Mouse (Mus musculus) stomach, embryonic 16.5 days (tissue): Measurements from ENCODE around the gene Ccdc91. TPM values are rescaled to one million over a fixed set of nuclear protein-coding genes. Genes with fewer than 3 reads are reported as not detected.

Experiments
- ATAC-seq: fragments of 200-750 bp; cut with Nextera tagmentation; 2 replicates; pipeline ENCODE4 v1.8.0; 2017; ENCODE audit warnings: moderate number of reproducible peaks, moderate TSS enrichment; ENCODE audit not compliant: insufficient read depth, low FRiP score
- H3K27ac ChIP-seq: fragments of 300-500 bp; sonication (generic); 2 replicates; pipeline ENCODE4 v1.5.1; 2014; ENCODE audit warnings: low read length
- H3K27me3 ChIP-seq: fragments of 300-500 bp; sonication (generic); 2 replicates; pipeline ENCODE4 v1.6.1; 2014; ENCODE audit warnings: low read length, control low read depth, mixed read lengths; ENCODE audit not compliant: control insufficient read depth, insufficient read depth
- H3K36me3 ChIP-seq: fragments of 300-500 bp; sonication (generic); 2 replicates; pipeline ENCODE4 v1.6.1; 2014; ENCODE audit warnings: low read length; ENCODE audit not compliant: control insufficient read depth, insufficient read depth
- H3K4me1 ChIP-seq: fragments of 300-500 bp; sonication (generic); 2 replicates; pipeline ENCODE4 v1.6.1; 2014; ENCODE audit warnings: low read length, control low read depth, mixed read lengths; ENCODE audit not compliant: control insufficient read depth, insufficient read depth
- H3K4me2 ChIP-seq: fragments of 300-500 bp; sonication (generic); 2 replicates; pipeline ENCODE4 v1.6.1; 2014; ENCODE audit warnings: low read depth, low read length, mixed read lengths
- H3K4me3 ChIP-seq: fragments of 300-500 bp; sonication (generic); replicated peaks from 2 replicates; pipeline ENCODE4 v1.5.1; 2014; ENCODE audit warnings: mild to moderate bottlenecking, low read length
- H3K9ac ChIP-seq: fragments of 300-500 bp; sonication (generic); 2 replicates; pipeline ENCODE4 v1.6.1; 2014; ENCODE audit warnings: low read length
- H3K9me3 ChIP-seq: fragments of 300-500 bp; sonication (generic); replicated peaks from 2 replicates; pipeline ENCODE4 v1.6.1; 2016; ENCODE audit warnings: low read length, control low read depth; ENCODE audit not compliant: control insufficient read depth
- WGBS: fragments of 180-500 bp; shearing (Covaris S2); extraction: QIAGEN DNeasy Blood & Tissue Kit; methylation state at CpG from one replicate; pipeline ENCODE4 v1.1.7; 2014; 5-methylcytosine and 5-hydroxymethylcytosine counted together
- polyA plus RNA-seq: library from polyadenylated mRNA; unstranded; fragments of >200 nt; fragmentation: Nextera tagmentation; extraction: Ambion mirVana; gene quantifications from 2 replicates; pipeline ENCODE4 v1.2.1, GENCODE M21; 2015

Ccdc91 gene
- polyA plus RNA-seq, 1 experiment from 2014 or later: 26.4 TPM

DNA sequence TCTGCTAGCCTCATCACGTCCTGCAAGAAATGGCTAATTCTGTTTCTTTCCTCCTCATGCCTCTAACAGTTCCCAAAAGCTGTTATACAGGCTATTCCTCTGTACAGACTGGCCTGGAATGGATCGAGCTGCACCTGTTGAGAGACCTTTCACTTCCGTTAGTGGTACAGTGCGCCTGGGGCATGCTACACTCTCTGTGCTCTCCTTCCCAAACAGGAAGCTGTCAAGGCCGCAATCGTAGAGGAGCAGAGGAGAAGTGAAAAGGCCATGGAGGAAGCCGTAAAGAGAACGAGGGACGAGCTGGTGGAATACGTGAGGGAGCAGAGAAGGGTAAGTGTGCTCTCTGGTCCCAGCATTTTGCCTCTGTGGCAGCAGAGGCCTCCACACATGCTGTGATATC lies 131.0 kb downstream of the Ccdc91 start:
- ATAC-seq: no peak
- no peak overlapping the region for H3K27ac ChIP-seq
- 76% methylated on average over 10 of the region's 10 CpGs for WGBS

DNA sequence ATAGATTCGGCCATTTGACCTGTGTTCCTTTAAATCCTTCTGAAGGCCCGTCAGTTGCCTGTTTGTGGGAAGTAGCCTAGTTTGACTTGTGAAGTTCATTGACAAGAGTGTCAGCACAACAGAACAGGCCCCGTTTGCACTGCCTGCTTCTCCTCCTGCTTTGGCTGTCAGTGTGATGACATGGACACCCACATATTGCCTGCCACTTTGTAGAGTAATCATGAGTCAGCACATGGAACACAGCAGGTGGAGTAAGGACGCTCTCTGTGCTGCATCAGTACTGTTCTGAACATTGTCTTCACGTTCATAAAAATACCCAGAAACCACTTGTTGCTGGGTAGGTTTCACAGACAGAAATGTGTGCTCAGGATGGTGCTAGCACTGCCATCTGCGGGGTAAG lies 132.0 kb downstream of the Ccdc91 start:
- no peaks in the 10 kb centered on the region for H3K9me3 ChIP-seq
- no peak for ATAC-seq
- H3K4me1 ChIP-seq: no peaks in the 10 kb centered on the region
- H3K4me3 ChIP-seq: no peak overlapping the region
- H3K4me2 ChIP-seq: no peak overlapping the region
- no peak overlapping the region for H3K27ac ChIP-seq
- WGBS: 65% methylated on average over 6 of the region's 6 CpGs
- no peaks in the 10 kb centered on the region for H3K27me3 ChIP-seq
- no peak overlapping the region for H3K9ac ChIP-seq
- H3K36me3 ChIP-seq: no peaks in the 10 kb centered on the region

More for the DNA sequence above, 131.0 kb downstream of the Ccdc91 start:
- H3K9me3 ChIP-seq: no peaks in the 10 kb centered on the region
- H3K4me1 ChIP-seq: no peaks in the 10 kb centered on the region
- H3K4me2 ChIP-seq: no peak overlapping the region
- no peaks in the 10 kb centered on the region for H3K27me3 ChIP-seq
- H3K9ac ChIP-seq: no peak overlapping the region
- no peak overlapping the region for H3K4me3 ChIP-seq
- H3K36me3 ChIP-seq: no peaks in the 10 kb centered on the region

DNA sequence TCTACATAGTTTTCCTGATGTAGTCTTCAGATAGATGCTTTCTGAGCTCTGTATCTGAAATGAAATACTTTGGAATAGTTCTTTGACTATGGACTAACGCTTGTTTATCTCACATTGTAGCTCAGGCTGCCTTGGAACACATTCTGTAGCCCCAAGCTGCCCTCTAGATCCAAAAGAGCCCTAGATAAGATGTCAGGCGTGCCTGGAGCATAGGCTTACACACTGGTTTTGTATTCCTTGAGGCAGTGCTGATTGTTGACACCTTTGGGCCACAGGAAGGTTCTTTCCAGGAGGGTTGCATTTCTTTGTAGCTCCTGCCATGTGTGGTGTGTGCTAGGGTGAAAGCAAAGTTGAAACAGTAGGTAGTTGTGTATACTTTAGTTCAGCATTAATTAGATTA lies 139.7 kb downstream of the Ccdc91 start:
- no peak for ATAC-seq
- no peak overlapping the region for H3K4me3 ChIP-seq
- H3K9ac ChIP-seq: no peak overlapping the region
- no peak overlapping the region for H3K27ac ChIP-seq
- H3K36me3 ChIP-seq: no peaks in the 10 kb centered on the region
- H3K9me3 ChIP-seq: no peaks in the 10 kb centered on the region
- H3K27me3 ChIP-seq: no peaks in the 10 kb centered on the region
- 69% methylated on average over 2 of the region's 2 CpGs for WGBS
- no peak overlapping the region for H3K4me2 ChIP-seq
- no peaks in the 10 kb centered on the region for H3K4me1 ChIP-seq

DNA sequence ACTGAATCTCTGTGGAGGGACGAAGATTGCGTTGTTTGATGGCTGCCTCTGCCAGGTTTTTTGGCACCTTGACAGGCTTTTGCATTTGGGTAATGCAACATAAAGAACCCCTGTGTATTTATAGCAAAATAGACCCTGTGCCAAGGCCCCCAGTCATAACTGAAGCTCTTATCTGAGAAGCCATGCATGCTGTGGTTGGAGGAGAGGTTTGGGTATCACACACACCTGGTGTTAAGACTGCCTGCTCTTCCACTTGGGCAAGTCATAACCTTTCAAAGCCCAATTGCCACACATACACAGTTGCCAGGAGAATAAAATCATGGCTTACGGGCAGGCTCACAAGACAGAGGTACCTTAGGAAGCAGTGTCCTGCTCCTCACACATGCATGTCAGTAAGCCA lies 147.5 kb downstream of the Ccdc91 start:
- Histone ChIP-seq H3K4me2 (no peak overlapping the region), H3K4me3 (no peak overlapping the region), H3K9me3 (no peaks in the 10 kb centered on the region), H3K36me3 (no peaks in the 10 kb centered on the region), H3K27ac (no peak overlapping the region), H3K27me3 (no peaks in the 10 kb centered on the region), H3K9ac (no peak overlapping the region), H3K4me1 (no peaks in the 10 kb centered on the region)
- 79% methylated on average over 3 of the region's 3 CpGs for whole genome bisulfite sequencing
- ATAC-seq: no peak

DNA sequence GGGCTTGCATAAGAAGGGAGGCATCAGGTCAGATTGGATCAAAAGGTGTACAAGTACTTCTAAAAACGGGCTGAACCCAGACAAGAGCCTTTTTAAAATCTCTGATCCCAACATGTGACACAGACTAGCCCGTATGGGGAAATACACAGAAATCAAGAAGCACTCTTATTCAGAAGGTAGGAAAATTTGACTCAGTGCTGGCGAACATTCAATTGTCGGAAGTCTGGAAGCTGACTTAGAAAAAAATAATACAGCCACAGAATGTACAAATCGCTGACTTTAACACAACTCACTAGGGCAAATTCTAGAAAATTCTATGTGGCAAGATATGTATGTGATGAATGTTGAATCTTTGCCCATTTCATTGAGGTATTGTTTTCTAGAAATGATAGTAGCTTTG lies 160.8 kb downstream of the Ccdc91 start:
- H3K9ac ChIP-seq: no peak overlapping the region
- no peaks in the 10 kb centered on the region for H3K9me3 ChIP-seq
- H3K4me2 ChIP-seq: no peak overlapping the region
- H3K27ac ChIP-seq: no peak overlapping the region
- H3K4me3 ChIP-seq: no peak overlapping the region
- whole genome bisulfite sequencing: 74% methylated on average over 5 of the region's 5 CpGs
- no peaks in the 10 kb centered on the region for H3K27me3 ChIP-seq
- ATAC-seq: no peak
- H3K4me1 ChIP-seq: no peaks in the 10 kb centered on the region
- no peaks in the 10 kb centered on the region for H3K36me3 ChIP-seq

DNA sequence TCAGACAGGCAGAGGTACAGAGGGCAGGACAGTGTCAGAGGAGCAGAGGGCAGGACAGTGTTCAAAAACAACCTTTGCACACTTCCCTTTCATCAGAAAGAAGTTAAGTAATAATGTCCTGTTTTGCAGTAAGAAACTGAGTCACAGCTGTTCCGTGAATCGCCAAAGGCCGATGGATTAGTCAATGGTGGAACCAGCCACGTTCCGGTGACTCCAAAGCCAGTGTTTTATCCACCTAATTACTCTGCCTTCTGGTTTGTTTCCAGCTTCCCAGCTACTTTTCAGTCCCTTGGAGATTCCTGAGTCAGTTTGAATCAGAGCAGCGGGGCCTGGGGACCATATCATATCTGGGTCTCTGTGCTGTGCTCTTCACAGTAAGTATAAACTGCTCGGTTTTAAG lies 168.2 kb downstream of the Ccdc91 start:
- Histone ChIP-seq H3K4me3 (no peak overlapping the region), H3K27ac (no peak overlapping the region), H3K36me3 (no peaks in the 10 kb centered on the region), H3K27me3 (no peaks in the 10 kb centered on the region), H3K4me1 (no peaks in the 10 kb centered on the region), H3K9me3 (no peaks in the 10 kb centered on the region), H3K9ac (no peak overlapping the region), H3K4me2 (no peak overlapping the region)
- WGBS: 89% methylated on average over 7 of the region's 7 CpGs
- no peak for ATAC-seq

DNA sequence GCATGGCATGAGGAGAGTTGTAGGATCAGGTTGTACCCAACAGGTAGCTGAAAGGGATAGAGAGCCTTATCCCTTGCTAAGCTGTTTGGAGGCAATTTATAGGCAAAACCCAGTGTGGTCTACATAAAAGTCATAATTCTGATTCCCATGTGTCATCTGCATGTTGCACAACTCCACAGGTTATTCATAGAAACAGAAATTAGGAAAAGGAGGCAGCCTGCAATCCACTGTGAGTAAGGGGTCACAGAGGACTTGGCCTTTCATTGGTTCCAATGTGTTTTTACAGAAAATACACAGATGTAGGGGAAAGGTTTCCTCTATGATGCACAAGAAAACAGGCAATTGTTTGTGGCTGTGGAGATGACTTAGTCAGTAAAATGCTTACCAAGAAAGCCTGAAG lies 168.8 kb downstream of the Ccdc91 start:
- no peaks in the 10 kb centered on the region for H3K9me3 ChIP-seq
- no peaks in the 10 kb centered on the region for H3K4me1 ChIP-seq
- ATAC-seq: no peak
- no peaks in the 10 kb centered on the region for H3K36me3 ChIP-seq
- H3K27me3 ChIP-seq: no peaks in the 10 kb centered on the region
- H3K27ac ChIP-seq: no peak overlapping the region
- H3K4me2 ChIP-seq: no peak overlapping the region
- H3K9ac ChIP-seq: no peak overlapping the region
- no peak overlapping the region for H3K4me3 ChIP-seq

DNA sequence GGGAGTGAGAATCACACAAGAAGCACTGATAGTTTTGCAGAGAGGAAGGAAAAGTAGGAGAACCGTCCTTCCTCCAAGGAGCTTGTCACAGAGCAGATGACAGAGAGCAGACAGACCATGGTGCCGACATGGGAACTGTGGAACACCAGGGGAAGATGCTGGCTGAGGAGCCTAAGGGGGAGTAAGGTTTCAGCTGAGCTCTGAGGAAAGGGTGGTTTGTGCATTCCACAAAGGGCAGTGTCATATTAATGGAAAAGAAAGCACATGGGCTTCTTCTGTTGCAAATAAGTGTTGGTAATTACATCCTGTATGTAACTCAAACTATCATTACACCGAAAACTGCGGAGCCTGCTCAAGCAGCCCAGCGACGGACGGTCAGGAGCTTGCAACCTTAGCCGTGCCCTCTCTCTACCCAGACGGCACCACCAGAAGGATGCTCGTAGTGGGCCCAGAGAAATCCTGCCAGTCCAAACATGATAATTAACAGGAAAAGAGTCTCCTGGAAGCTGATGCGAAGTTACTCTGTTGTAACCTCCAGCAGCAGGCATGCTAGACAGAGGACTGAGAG lies 170.9 kb downstream of the Ccdc91 start:
- no peak overlapping the region for H3K27ac ChIP-seq
- no peak for ATAC-seq

DNA sequence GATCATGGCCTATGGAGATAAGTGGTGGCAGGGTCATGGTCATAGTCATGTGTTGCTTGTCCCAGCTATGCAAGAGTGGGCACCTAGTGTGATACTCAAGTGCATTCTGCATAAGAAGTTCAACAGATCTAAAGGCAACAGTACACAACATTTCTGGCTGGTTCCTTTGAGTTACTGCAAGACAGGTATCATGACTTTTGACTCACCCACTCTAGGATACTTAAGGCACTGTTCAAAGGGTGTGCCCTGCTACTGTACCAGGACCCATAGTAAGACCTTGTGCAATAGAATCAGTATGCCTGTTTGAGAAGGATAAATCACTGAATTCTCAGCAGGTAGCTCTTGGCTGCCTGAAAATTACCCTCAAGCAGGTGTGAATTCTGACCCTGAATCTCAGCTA lies 182.4 kb downstream of the Ccdc91 start:
- H3K36me3 ChIP-seq: no peaks in the 10 kb centered on the region
- H3K4me2 ChIP-seq: no peak overlapping the region
- no peak overlapping the region for H3K4me3 ChIP-seq
- no peak for ATAC-seq
- H3K9me3 ChIP-seq: no peaks in the 10 kb centered on the region
- no peak overlapping the region for H3K9ac ChIP-seq
- H3K27ac ChIP-seq: no peak overlapping the region
- no peaks in the 10 kb centered on the region for H3K4me1 ChIP-seq
- no peaks in the 10 kb centered on the region for H3K27me3 ChIP-seq

More for the DNA sequence above, 170.9 kb downstream of the Ccdc91 start:
- no peaks in the 10 kb centered on the region for H3K9me3 ChIP-seq
- H3K9ac ChIP-seq: no peak overlapping the region
- H3K36me3 ChIP-seq: no peaks in the 10 kb centered on the region
- 55% methylated on average over 11 of the region's 11 CpGs for WGBS
- no peaks in the 10 kb centered on the region for H3K4me1 ChIP-seq
- no peaks in the 10 kb centered on the region for H3K27me3 ChIP-seq
- no peak overlapping the region for H3K4me2 ChIP-seq
- H3K4me3 ChIP-seq: no peak overlapping the region

DNA sequence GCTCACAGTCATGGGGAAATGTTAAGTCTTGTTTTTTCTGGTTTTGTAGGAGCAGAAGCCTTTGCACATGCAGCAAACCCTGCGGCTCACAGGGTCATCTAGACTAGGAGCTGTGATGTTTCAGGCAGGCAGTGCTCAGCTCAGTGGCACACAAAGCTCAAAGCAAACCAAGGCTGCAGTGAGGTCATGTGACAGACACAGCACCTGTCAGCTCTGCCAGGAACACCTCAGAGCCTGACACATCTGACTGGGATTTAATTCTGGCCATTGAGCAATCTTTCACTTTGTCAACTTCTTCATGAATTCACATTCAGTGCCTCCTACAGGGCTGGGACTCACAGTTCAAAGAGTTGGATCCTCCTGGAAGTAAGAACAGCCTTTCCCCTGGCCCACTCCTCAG lies 185.1 kb downstream of the Ccdc91 start:
- H3K4me2 ChIP-seq: no peak overlapping the region
- no peak overlapping the region for H3K27ac ChIP-seq
- 61% methylated on average over 1 of the region's 1 CpGs for WGBS
- H3K9me3 ChIP-seq: no peaks in the 10 kb centered on the region
- H3K4me1 ChIP-seq: no peaks in the 10 kb centered on the region
- ATAC-seq: no peak
- no peak overlapping the region for H3K4me3 ChIP-seq
- no peaks in the 10 kb centered on the region for H3K36me3 ChIP-seq
- H3K9ac ChIP-seq: no peak overlapping the region
- H3K27me3 ChIP-seq: no peaks in the 10 kb centered on the region
